Mouse (Mus musculus) liver, embryonic 11.5 days (tissue): ENCODE data around the gene Adamts18. TPM values are rescaled to one million over a fixed set of nuclear protein-coding genes. Genes with fewer than 3 reads are reported as not detected.

Experiments used
- ATAC-seq: fragments of 200-750 bp; cut with Nextera tagmentation; replicated peaks from 2 replicates; pipeline ENCODE4 v1.8.0; 2017; ENCODE audit warnings: moderate number of reproducible peaks, mild to moderate bottlenecking, moderate TSS enrichment, moderate library complexity; ENCODE audit not compliant: low FRiP score
- DNase-seq: peaks from one replicate; pipeline ENCODE4 v3.0.0-alpha.2; 2017; ENCODE audit warnings: low spot score
- H3K27ac ChIP-seq: fragments of 300-500 bp; sonication (generic); 2 replicates; pipeline ENCODE4 v1.5.1; 2014; ENCODE audit warnings: mild to moderate bottlenecking, low read depth, low read length, control low read depth
- H3K27me3 ChIP-seq: fragments of 300-500 bp; sonication (generic); replicated peaks from 2 replicates; pipeline ENCODE4 v1.6.1; 2014; ENCODE audit warnings: low read length, mixed read lengths; ENCODE audit not compliant: control insufficient read depth, insufficient read depth
- H3K36me3 ChIP-seq: fragments of 300-500 bp; sonication (generic); 2 replicates; pipeline ENCODE4 v1.6.1; 2014; ENCODE audit warnings: mild to moderate bottlenecking, low read length, moderate library complexity, mixed read lengths; ENCODE audit not compliant: control insufficient read depth, insufficient read depth
- H3K4me1 ChIP-seq: fragments of 300-500 bp; sonication (generic); replicated peaks from 2 replicates; pipeline ENCODE4 v1.6.1; 2014; ENCODE audit warnings: low read length, mixed read lengths; ENCODE audit not compliant: control insufficient read depth, insufficient read depth
- H3K4me2 ChIP-seq: fragments of 300-500 bp; sonication (generic); 2 replicates; pipeline ENCODE4 v1.6.1; 2014; ENCODE audit warnings: mild to moderate bottlenecking, control low read depth, moderate library complexity
- H3K4me3 ChIP-seq: fragments of 300-500 bp; sonication (generic); 2 replicates; pipeline ENCODE4 v1.5.1; 2014; ENCODE audit warnings: low read depth, low read length, control low read depth
- H3K9ac ChIP-seq: fragments of 300-500 bp; sonication (generic); 2 replicates; pipeline ENCODE4 v1.6.1; 2014; ENCODE audit warnings: low read depth, low read length, control low read depth
- H3K9me3 ChIP-seq: fragments of 300-500 bp; sonication (generic); 2 replicates; pipeline ENCODE4 v1.6.1; 2016; ENCODE audit warnings: low read length, inconsistent platforms, mixed read lengths; ENCODE audit not compliant: control insufficient read depth
- WGBS: fragments of 180-500 bp; shearing (Covaris S2); extraction: QIAGEN DNeasy Blood & Tissue Kit; methylation state at CpG from one replicate; pipeline ENCODE4 v1.1.7; 2014; 5-methylcytosine and 5-hydroxymethylcytosine counted together
- polyA plus RNA-seq: library from polyadenylated mRNA; unstranded; fragments of >200 nt; fragmentation: Nextera tagmentation; extraction: Ambion mirVana; gene quantifications from 2 replicates; pipeline ENCODE4 v1.2.1, GENCODE M21; 2014

The Adamts18 gene
- polyA plus RNA-seq, 1 experiment from 2014 or later: 1.7 TPM

- Histone ChIP-seq H3K4me2 (peak overlapping the region; percentile 77), H3K27ac (no peak overlapping the region), H3K4me3 (peak overlapping the region; percentile 45), H3K9ac (no peak overlapping the region), H3K9me3 (no peaks in the 10 kb centered on the region), H3K36me3 (no peaks in the 10 kb centered on the region), H3K27me3 (peaks cover 32% of the 10 kb centered on the region), H3K4me1 (no peaks in the 10 kb centered on the region)
- WGBS: 1% methylated on average over 49 of the region's 50 CpGs
- ATAC-seq (no peak), DNase-seq (no peak)
Measured at GRCm38 (mm10) chr8:113848081-113848652, 371 bp downstream of the Adamts18 start.

- peak overlapping the region; percentile 77 for H3K4me2 ChIP-seq
- H3K27ac ChIP-seq: no peak overlapping the region
- peaks cover 32% of the 10 kb centered on the region for H3K27me3 ChIP-seq
- H3K4me1 ChIP-seq: no peaks in the 10 kb centered on the region
- H3K9me3 ChIP-seq: no peaks in the 10 kb centered on the region
- no peaks in the 10 kb centered on the region for H3K36me3 ChIP-seq
- WGBS: 20% methylated on average over 12 of the region's 12 CpGs
- ATAC-seq (no peak), DNase-seq (no peak)
- no peak overlapping the region for H3K9ac ChIP-seq
- H3K4me3 ChIP-seq: peak overlapping the region; percentile 45
Measured at GRCm38 (mm10) chr8:113847606-113848080, 895 bp downstream of the Adamts18 start.

GRCm38 (mm10) chr8:113846669-113847068, 1.9 kb downstream of the Adamts18 start:
- DNase-seq: no peak
- ATAC-seq: no peak
- no peak overlapping the region for H3K4me2 ChIP-seq
- H3K4me1 ChIP-seq: no peaks in the 10 kb centered on the region
- no peaks in the 10 kb centered on the region for H3K36me3 ChIP-seq
- 75% methylated on average over 5 of the region's 5 CpGs for WGBS
- peaks cover 32% of the 10 kb centered on the region for H3K27me3 ChIP-seq
- H3K27ac ChIP-seq: no peak overlapping the region
- no peak overlapping the region for H3K4me3 ChIP-seq
- no peaks in the 10 kb centered on the region for H3K9me3 ChIP-seq
- H3K9ac ChIP-seq: no peak overlapping the region

- 55% methylated on average over 20 of the region's 20 CpGs for WGBS
- DNase-seq: no peak
Measured at GRCm38 (mm10) chr8:113844801-113845301, 3.7 kb downstream of the Adamts18 start.

GRCm38 (mm10) chr8:113838211-113838610, 10.3 kb downstream of the Adamts18 start:
- no peak overlapping the region for H3K4me2 ChIP-seq
- no peaks in the 10 kb centered on the region for H3K27me3 ChIP-seq
- ATAC-seq: no peak
- WGBS: 85% methylated on average over 6 of the region's 6 CpGs
- DNase-seq: no peak
- no peak overlapping the region for H3K27ac ChIP-seq
- no peaks in the 10 kb centered on the region for H3K36me3 ChIP-seq
- H3K9me3 ChIP-seq: no peaks in the 10 kb centered on the region
- no peak overlapping the region for H3K9ac ChIP-seq
- no peak overlapping the region for H3K4me3 ChIP-seq
- H3K4me1 ChIP-seq: no peaks in the 10 kb centered on the region; the same call in 1 of the 2 replicates

More at GRCm38 (mm10) chr8:113844801-113845301, 3.7 kb downstream of the Adamts18 start:
- H3K27me3 ChIP-seq: peaks cover 30% of the 10 kb centered on the region
- H3K9ac ChIP-seq: no peak overlapping the region
- H3K4me1 ChIP-seq: no peaks in the 10 kb centered on the region
- H3K4me2 ChIP-seq: 0 out of 2 replicates have a peak overlapping the region, but pooled peaks have one; percentile 7
- no peak for ATAC-seq
- no peak overlapping the region for H3K27ac ChIP-seq
- H3K9me3 ChIP-seq: no peaks in the 10 kb centered on the region
- H3K4me3 ChIP-seq: no peak overlapping the region
- H3K36me3 ChIP-seq: no peaks in the 10 kb centered on the region

GRCm38 (mm10) chr8:113837570-113837915, 11.0 kb downstream of the Adamts18 start:
- no peaks in the 10 kb centered on the region for H3K36me3 ChIP-seq
- 53% methylated on average over 4 of the region's 4 CpGs for WGBS
- H3K27ac ChIP-seq: no peak overlapping the region
- no peaks in the 10 kb centered on the region for H3K27me3 ChIP-seq
- no peaks in the 10 kb centered on the region; the same call in 1 of the 2 replicates for H3K4me1 ChIP-seq
- no peak overlapping the region for H3K9ac ChIP-seq
- no peak for ATAC-seq
- DNase-seq: no peak
- no peak overlapping the region for H3K4me3 ChIP-seq
- H3K9me3 ChIP-seq: no peaks in the 10 kb centered on the region
- no peak overlapping the region for H3K4me2 ChIP-seq

- Histone ChIP-seq H3K4me2 (no peak overlapping the region), H3K4me1 (no peaks in the 10 kb centered on the region; the same call in 1 of the 2 replicates), H3K27ac (no peak overlapping the region), H3K36me3 (no peaks in the 10 kb centered on the region), H3K4me3 (no peak overlapping the region), H3K9me3 (no peaks in the 10 kb centered on the region), H3K27me3 (no peaks in the 10 kb centered on the region), H3K9ac (no peak overlapping the region)
- 48% methylated on average over 8 of the region's 8 CpGs for WGBS
- DNase-seq (no peak), ATAC-seq (0 out of 2 replicates have a peak, but pooled peaks have one; percentile 29)
Measured at GRCm38 (mm10) chr8:113836892-113837569, 11.5 kb downstream of the Adamts18 start.

- H3K4me2 ChIP-seq: no peak overlapping the region
- WGBS: 61% methylated on average over 4 of the region's 4 CpGs
- no peak overlapping the region for H3K27ac ChIP-seq
- H3K36me3 ChIP-seq: no peaks in the 10 kb centered on the region
- DNase-seq (no peak), ATAC-seq (no peak)
- no peaks in the 10 kb centered on the region for H3K27me3 ChIP-seq
- H3K4me3 ChIP-seq: no peak overlapping the region
- H3K9me3 ChIP-seq: no peaks in the 10 kb centered on the region
- no peaks in the 10 kb centered on the region; the same call in 1 of the 2 replicates for H3K4me1 ChIP-seq
- H3K9ac ChIP-seq: no peak overlapping the region
Measured at GRCm38 (mm10) chr8:113833644-113834043, 14.9 kb downstream of the Adamts18 start.
